Mouse (Mus musculus) spleen, adult 2 months (tissue): ENCODE measurements around the gene Mras. TPM values are rescaled to one million over a fixed set of nuclear protein-coding genes. Genes with fewer than 3 reads are reported as not detected.

Experiments used
- DNase-seq, 2 experiments: peaks; one replicate each; pipeline versions ENCODE4 v3.0.0 to v3.0.0-alpha.2; 2012 to 2021; ENCODE audit warnings: low spot score in 2 of 2, low read depth in 1 of 2
- H3K27ac ChIP-seq: fragments of 200-500 bp; 2 replicates; pipeline ENCODE4 v1.5.1; 2012; ENCODE audit warnings: low read length, inconsistent platforms; ENCODE audit not compliant: insufficient read depth
- H3K27me3 ChIP-seq: fragments of 200-500 bp; 2 replicates; pipeline ENCODE4 v1.6.1; 2012; ENCODE audit warnings: mild to moderate bottlenecking, moderate library complexity, low read length, inconsistent platforms; ENCODE audit not compliant: control insufficient read depth, insufficient read depth
- H3K36me3 ChIP-seq: fragments of 200-500 bp; 2 replicates; pipeline ENCODE4 v1.6.1; 2012; ENCODE audit warnings: mild to moderate bottlenecking, low read length, inconsistent platforms; ENCODE audit not compliant: control insufficient read depth, insufficient read depth
- H3K4me1 ChIP-seq: fragments of 200-500 bp; 2 replicates; pipeline ENCODE4 v1.6.1; 2011; ENCODE audit warnings: inconsistent platforms; ENCODE audit not compliant: control insufficient read depth, insufficient read depth, insufficient read length
- H3K4me3 ChIP-seq: fragments of 200-500 bp; 2 replicates; pipeline ENCODE4 v1.5.1; 2011; ENCODE audit warnings: mild to moderate bottlenecking, inconsistent platforms; ENCODE audit not compliant: insufficient read depth, insufficient read length; ENCODE audit errors: extremely low read depth
- CTCF ChIP-seq: fragments of 200-500 bp; IDR thresholded peaks from 2 replicates; pipeline ENCODE4 v1.5.1; 2011; ENCODE audit warnings: mild to moderate bottlenecking, inconsistent platforms; ENCODE audit not compliant: insufficient read depth, insufficient read length, insufficient replicate concordance; ENCODE audit errors: extremely low read depth
- POLR2A ChIP-seq: fragments of 200-500 bp; IDR thresholded peaks from 2 replicates; pipeline ENCODE4 v1.6.1; 2011; ENCODE audit warnings: low read depth, low read length, inconsistent platforms
- WGBS: fragments of 180-500 bp; shearing (Covaris S2); methylation state at CpG from one replicate; pipeline ENCODE4 v1.1.7; 2018; 5-methylcytosine and 5-hydroxymethylcytosine counted together
- polyA plus RNA-seq: library from polyadenylated mRNA; depleted of rRNA; stranded (reverse); fragments of >200 nt; gene quantifications from 2 replicates; pipeline ENCODE4 v1.2.3, GENCODE M21; 2012

Mras gene
- polyA plus RNA-seq, 1 experiment: 9.1 TPM

DNA sequence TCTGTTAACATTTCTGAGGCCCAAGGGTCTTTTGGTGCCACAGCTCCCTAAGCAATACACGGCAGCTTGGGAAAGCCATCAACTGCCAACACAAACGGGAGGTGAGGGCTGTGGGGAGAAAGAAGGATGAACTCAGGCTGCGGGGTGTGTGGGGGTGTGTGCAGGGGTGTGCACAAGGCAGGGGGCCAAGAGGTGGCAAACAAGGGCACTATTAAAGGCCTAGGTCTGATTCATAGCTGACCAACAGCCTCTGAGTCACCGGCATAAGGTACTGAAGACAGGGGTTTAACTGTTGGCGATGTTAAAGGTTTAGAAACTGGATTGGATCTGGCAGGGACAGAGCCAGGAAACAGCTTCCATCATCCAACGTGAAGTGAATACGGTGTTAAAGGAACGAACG lies 48.3 kb downstream of the Mras start:
- H3K36me3 ChIP-seq: no peaks in the 10 kb centered on the region
- TF ChIP-seq POLR2A: no peak
- TF ChIP-seq CTCF: no peak
- no peak for DNase-seq
- H3K27me3 ChIP-seq: no peaks in the 10 kb centered on the region
- WGBS: 90% methylated on average over 9 of the region's 9 CpGs
- no peak overlapping the region for H3K27ac ChIP-seq
- no peak overlapping the region for H3K4me3 ChIP-seq
- H3K4me1 ChIP-seq: 0 out of 2 replicates have a peak, but pooled peaks cover 2% of the 10 kb centered on the region

DNA sequence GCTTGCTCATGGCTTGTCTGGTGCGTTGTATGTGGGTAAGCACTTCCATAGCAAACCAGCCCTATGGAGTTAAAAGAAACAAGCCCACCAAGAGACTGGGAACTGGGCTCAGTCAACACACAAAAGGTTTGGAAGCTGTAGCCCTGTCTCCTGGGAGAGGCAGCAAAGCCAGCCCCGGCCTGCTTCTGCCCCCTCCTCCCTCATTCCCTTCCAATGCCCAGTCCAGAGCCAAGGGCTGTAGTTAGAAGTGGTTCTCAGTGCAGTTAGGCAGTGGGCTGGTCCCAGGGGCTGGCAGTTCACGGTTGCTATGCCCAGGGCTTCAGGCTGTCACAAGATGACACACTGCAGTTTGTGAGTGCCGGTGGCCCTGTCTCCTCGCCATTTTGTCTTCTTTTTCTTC lies 49.1 kb downstream of the Mras start:
- no peaks in the 10 kb centered on the region for H3K36me3 ChIP-seq
- no peak overlapping the region for H3K4me3 ChIP-seq
- DNase-seq: no peak
- TF ChIP-seq CTCF: no peak
- no peak for TF ChIP-seq POLR2A
- no peak overlapping the region for H3K27ac ChIP-seq
- 80% methylated on average over 5 of the region's 5 CpGs for WGBS
- 0 out of 2 replicates have a peak, but pooled peaks cover 2% of the 10 kb centered on the region for H3K4me1 ChIP-seq
- H3K27me3 ChIP-seq: no peaks in the 10 kb centered on the region

DNA sequence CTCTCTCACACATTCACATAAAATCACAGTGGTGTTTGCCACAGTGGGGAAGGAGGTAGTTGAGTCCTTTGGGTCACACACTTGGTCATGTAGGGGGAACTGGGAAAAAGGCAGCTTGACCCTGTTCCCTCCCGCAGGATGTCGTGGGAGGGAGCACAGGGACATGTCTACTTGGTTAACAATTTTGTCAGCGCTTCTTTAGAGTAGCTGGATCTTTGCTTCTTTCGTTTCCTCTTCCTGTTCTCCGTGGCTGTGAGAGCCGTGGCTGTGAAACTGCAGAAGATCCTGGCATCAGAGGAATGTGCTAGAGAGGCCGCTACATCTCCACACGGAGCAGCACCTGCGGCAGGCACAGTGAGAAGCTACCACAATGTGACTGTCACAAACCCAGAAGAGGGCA lies 54.6 kb downstream of the Mras start:
- H3K36me3 ChIP-seq: no peaks in the 10 kb centered on the region
- peaks cover 2% of the 10 kb centered on the region; the same call in 1 of the 2 replicates for H3K4me1 ChIP-seq
- DNase-seq: no peak
- no peak overlapping the region for H3K27ac ChIP-seq
- no peaks in the 10 kb centered on the region for H3K27me3 ChIP-seq
- no peak overlapping the region for H3K4me3 ChIP-seq
- TF ChIP-seq POLR2A: no peak
- no peak for TF ChIP-seq CTCF
- 49% methylated on average over 9 of the region's 9 CpGs for WGBS

DNA sequence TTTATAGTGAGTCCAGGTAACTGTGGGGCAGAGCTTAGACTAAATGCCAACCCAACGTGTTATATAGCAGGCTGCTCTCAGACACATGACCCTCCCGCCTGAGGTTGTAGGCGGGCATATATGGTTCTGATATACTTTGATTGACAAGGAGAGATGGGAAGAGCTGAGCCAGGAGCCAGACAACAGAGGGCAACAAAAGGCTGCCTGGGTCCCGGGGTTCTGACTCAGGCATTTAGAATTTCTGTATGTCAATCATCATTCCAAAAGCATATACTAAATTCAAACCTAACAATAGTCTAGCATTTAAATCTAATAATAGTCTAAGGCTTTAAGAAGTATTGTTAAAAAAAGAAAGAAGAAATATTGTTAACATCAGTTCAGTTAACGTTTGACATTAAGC lies 58.0 kb downstream of the Mras start:
- no peak overlapping the region for H3K4me3 ChIP-seq
- H3K27ac ChIP-seq: no peak overlapping the region
- DNase-seq: no peak
- H3K27me3 ChIP-seq: no peaks in the 10 kb centered on the region
- no peaks in the 10 kb centered on the region for H3K36me3 ChIP-seq
- peaks cover under 1% of the 10 kb centered on the region; the same call in 1 of the 2 replicates for H3K4me1 ChIP-seq
- TF ChIP-seq CTCF: no peak
- no peak for TF ChIP-seq POLR2A
- 57% methylated on average over 5 of the region's 5 CpGs for WGBS

DNA sequence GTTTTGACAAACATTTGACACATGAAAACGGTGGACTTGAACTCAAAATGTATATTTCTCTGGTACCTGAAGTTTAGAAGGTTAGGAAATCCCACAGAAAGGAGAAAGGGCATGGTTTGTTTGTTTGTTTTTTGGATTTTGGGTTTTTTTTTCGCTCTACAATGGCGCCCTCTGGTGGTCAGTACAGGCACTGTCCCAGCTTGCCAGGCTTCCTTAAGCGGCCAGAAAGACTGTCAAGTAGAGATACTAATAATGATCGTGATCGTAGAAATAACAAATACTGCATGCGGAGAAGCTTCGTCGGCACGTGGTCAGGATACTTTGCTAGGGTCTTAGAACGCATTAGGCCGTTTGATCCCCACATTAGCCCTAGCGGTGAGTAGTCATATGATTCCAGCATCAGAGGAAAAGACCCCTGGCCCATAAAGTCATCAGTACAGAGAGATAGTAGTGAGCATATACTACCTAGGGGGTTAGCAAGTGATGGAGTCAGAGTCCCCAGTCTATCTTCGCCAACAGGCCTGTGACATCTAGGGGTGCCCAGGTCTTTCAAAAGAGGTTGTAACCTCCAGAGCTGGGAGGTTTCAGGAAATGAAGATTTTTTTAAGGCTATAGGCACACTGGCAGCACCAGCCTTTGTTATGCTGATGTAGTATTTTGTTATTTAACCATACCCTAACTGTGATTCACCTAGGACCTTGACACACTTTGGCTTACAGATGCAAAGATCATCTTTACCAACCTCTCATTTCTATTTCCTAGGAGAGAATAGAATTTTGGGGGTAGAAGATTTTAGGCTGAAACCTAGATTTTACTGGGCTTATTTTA lies 60.4 kb downstream of the Mras start:
- no peaks in the 10 kb centered on the region for H3K27me3 ChIP-seq
- H3K27ac ChIP-seq: no peak overlapping the region
- H3K36me3 ChIP-seq: no peaks in the 10 kb centered on the region
- peak in 1 of 2 experiments; percentile 20 for DNase-seq
- TF ChIP-seq POLR2A (no peak), CTCF (peak; percentile 71; the same call in 1 of the 2 replicates)
- no peak overlapping the region for H3K4me3 ChIP-seq
- WGBS: 11% methylated on average over 14 of the region's 14 CpGs
- H3K4me1 ChIP-seq: no peaks in the 10 kb centered on the region; the same call in 1 of the 2 replicates

DNA sequence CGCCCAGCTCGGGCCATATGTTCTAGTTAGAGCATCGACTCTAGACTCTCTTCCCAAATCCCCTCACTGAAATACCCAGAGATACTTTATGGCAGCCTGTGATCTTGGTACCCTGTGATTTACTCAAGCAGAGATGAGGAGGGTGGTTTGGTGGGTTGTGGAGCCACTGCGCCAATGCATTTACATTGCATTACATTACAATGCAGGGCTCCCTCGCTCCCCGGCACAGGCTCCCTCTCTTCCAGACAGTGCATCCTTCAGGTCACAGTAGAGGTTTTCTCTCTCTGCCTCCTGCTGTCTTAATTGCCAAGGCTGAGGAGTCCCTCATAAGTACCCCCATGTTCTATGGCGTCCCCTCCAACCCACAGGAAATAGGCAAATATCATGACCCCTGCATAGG lies 68.8 kb downstream of the Mras start:
- Histone ChIP-seq H3K36me3 (no peaks in the 10 kb centered on the region), H3K27ac (no peak overlapping the region), H3K27me3 (no peaks in the 10 kb centered on the region), H3K4me1 (no peaks in the 10 kb centered on the region), H3K4me3 (no peak overlapping the region)
- DNase-seq: no peak
- TF ChIP-seq CTCF (no peak), POLR2A (no peak)
- 80% methylated on average over 7 of the region's 7 CpGs for WGBS

DNA sequence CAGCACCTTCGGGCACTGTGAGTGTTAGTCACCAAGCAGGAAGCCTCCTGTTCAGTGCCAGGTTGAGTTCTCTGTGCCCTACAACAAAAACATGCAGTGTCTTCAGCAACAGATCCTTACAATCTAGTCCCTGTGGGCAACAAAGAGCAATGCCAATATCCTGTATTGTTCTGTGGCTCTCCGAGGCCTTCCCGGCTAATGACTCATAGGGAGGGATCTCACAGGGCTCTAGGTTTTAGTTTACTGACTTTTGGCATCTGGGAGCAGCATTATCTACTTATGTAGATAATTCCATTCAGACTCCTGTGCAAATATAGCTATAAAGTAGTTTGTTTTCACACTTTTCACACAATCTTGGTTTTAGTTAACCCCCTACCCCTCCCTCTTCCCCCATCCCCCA lies 71.3 kb downstream of the Mras start:
- no peak overlapping the region for H3K27ac ChIP-seq
- DNase-seq: no peak
- WGBS: 70% methylated on average over 3 of the region's 3 CpGs

More for the DNA sequence above, 71.3 kb downstream of the Mras start:
- Histone ChIP-seq H3K4me3 (no peak overlapping the region), H3K27me3 (no peaks in the 10 kb centered on the region), H3K4me1 (no peaks in the 10 kb centered on the region), H3K36me3 (no peaks in the 10 kb centered on the region)
- TF ChIP-seq CTCF (no peak), POLR2A (no peak)
